Mouse (Mus musculus) forebrain, embryonic 15.5 days (tissue): Measurements from ENCODE around the gene Fbp2. TPM values are rescaled to one million over a fixed set of nuclear protein-coding genes. Genes with fewer than 3 reads are reported as not detected.

ENCODE experiments used
- ATAC-seq: fragments of 200-750 bp; cut with Nextera tagmentation; replicated peaks from 2 replicates; pipeline ENCODE4 v1.8.0; 2017; ENCODE audit warnings: mild to moderate bottlenecking, moderate TSS enrichment, moderate library complexity
- H3K27ac ChIP-seq: fragments of 300-500 bp; sonication (generic); replicated peaks from 2 replicates; pipeline ENCODE4 v1.5.1; 2015; ENCODE audit warnings: mild to moderate bottlenecking, inconsistent platforms
- H3K27me3 ChIP-seq: fragments of 300-500 bp; sonication (generic); 2 replicates; pipeline ENCODE4 v1.6.1; 2015; ENCODE audit warnings: inconsistent platforms
- H3K36me3 ChIP-seq: fragments of 300-500 bp; sonication (generic); 2 replicates; pipeline ENCODE4 v1.6.1; 2015; ENCODE audit warnings: mild to moderate bottlenecking, inconsistent platforms
- H3K4me1 ChIP-seq: fragments of 300-500 bp; sonication (generic); 2 replicates; pipeline ENCODE4 v1.6.1; 2015; ENCODE audit warnings: inconsistent platforms
- H3K4me2 ChIP-seq: fragments of 300-500 bp; sonication (generic); replicated peaks from 2 replicates; pipeline ENCODE4 v1.6.1; 2015; ENCODE audit warnings: mild to moderate bottlenecking, inconsistent platforms
- H3K4me3 ChIP-seq: fragments of 300-500 bp; sonication (generic); 2 replicates; pipeline ENCODE4 v1.5.1; 2015; ENCODE audit warnings: mild to moderate bottlenecking, inconsistent platforms
- H3K9ac ChIP-seq: fragments of 300-500 bp; sonication (generic); replicated peaks from 2 replicates; pipeline ENCODE4 v1.6.1; 2015; ENCODE audit warnings: mild to moderate bottlenecking, inconsistent platforms
- H3K9me3 ChIP-seq: fragments of 300-500 bp; sonication (generic); 2 replicates; pipeline ENCODE4 v1.6.1; 2016; ENCODE audit warnings: inconsistent platforms
- WGBS: fragments of 180-500 bp; shearing (Covaris S2); methylation state at CpG from one replicate; pipeline ENCODE4 v1.1.7; 2015; ENCODE audit warnings: mixed read lengths; 5-methylcytosine and 5-hydroxymethylcytosine counted together
- polyA plus RNA-seq: library from polyadenylated mRNA; unstranded; fragments of >200 nt; fragmentation: Nextera tagmentation; extraction: Ambion mirVana; gene quantifications from 2 replicates; pipeline ENCODE4 v1.2.1, GENCODE M21; 2015

The Fbp2 gene
- 0.18 and 0.37 TPM in 2 replicates for polyA plus RNA-seq

DNA sequence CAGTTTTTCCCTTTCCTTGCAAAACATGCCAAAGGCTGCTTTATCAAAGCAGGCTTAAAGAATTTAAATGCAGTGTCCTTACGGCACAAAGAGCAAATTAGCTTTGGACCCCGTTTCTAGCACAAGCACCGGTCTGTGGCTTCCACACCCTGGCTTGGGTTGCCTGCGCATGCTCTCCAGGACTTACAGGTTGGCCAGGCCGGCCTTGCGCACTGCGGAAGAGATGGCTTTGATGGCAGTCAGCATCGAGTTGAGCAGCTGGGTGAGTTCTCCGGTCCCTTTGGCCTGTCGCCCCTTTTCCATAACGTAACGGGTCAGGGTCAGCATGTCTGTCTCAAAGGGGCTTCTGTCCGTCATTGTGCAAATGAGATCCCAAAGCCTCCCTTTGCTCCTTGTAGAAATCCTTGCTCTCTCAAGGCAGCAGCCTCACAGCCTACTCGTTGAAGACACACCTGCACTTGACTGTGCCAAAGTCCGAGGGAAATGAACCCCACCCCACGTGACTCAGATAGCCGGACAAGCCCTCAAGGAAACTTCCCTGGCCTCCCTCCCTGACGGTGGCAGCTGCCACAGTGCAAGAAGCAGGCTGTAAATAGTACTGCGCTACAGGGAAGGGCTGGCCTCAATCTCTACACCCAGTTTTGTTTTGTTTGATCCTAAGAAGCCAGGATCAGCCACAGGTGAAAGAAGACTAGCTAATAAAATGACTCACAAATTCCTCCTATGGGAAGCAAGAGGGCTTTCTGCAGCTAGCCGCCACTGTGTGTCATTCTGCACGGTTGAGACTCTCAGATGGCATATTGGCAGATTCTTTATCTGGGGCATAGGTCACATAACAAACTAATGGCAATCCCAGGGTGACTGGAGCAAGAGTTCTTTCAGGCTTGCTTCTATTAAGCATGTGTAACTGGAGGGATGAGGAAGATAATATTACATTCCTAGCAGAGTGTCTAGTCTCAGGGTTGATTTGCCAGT is at the start of gene Fbp2:
Gene Fbp2 (minus strand): TSS at position 482 of the 975 bp plus-strand sequence.
- no peak within 1 kb of the TSS for H3K27ac ChIP-seq
- no peaks in the 10 kb centered on the region for H3K36me3 ChIP-seq
- no peak for ATAC-seq
- no peak within 1 kb of the TSS for H3K4me2 ChIP-seq
- no peaks in the 10 kb centered on the region for H3K27me3 ChIP-seq
- no peaks in the 10 kb centered on the region for H3K4me1 ChIP-seq
- no peaks in the 10 kb centered on the region for H3K9me3 ChIP-seq
- 77% methylated on average over 21 of the region's 21 CpGs for WGBS
- H3K9ac ChIP-seq, result no peak within 1 kb of the TSS
- H3K4me3 ChIP-seq, result no peak within 1 kb of the TSS

DNA sequence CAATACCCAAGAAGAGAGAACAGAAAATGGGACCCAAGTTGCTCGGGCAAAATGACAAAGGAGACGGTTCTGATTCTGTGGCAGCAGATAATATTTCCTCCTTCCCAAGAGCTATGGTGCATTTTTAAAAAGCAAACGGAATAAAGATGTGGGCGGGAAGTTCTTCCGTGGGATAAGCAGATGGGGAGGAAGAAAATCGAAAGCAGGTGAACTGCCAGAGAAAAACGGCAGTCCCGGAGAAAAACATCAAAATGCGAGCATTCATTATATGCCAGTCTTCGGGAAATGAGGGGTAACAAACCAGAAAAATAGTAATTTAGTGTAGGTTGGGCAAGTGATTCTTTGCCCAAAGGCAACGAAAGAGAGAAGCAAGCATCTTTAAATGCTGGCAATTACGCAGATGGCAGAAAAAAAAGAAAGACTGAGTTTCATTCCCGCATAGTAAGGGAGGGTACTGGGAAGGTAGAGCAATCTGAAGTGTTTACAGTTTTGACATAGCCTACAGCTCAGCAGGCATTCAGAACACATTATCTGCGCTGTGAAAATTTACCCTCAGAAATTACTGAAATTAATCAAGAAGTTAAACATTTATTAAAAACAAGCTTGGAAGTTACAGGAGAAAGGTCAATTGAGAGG is 49.4 kb upstream of the Fbp2 start:
- no peak overlapping the region; the same call in 1 of the 2 replicates for H3K4me2 ChIP-seq

DNA sequence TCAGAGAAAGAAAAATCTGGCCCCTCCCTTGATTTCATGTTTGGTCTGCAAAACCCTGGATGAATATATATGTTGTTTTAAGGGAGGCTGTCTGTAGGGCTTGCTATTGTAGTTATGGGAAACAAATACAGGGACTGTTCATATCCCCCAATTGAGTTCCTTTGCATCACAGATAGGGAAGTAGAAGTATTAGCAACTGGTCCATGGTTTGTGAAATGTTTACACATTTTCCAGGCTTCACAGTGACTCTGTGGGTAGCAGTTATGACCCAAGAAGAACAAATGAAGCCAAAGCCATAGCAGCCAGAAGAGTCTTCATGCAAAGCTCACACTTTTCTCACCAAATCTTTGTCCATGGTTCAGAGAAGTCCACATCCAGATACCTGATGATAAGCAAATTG is 42.9 kb upstream of the Fbp2 start:
- H3K4me2 ChIP-seq, result no peak overlapping the region
- no peaks in the 10 kb centered on the region for H3K27me3 ChIP-seq
- no peak for ATAC-seq
- no peak overlapping the region for H3K27ac ChIP-seq
- no peaks in the 10 kb centered on the region for H3K9me3 ChIP-seq
- no peaks in the 10 kb centered on the region for H3K36me3 ChIP-seq
- H3K4me1 ChIP-seq, result no peaks in the 10 kb centered on the region
- no peak overlapping the region for H3K9ac ChIP-seq
- H3K4me3 ChIP-seq, result no peak overlapping the region

More for the DNA sequence above, 49.4 kb upstream of the Fbp2 start:
- Histone ChIP-seq H3K27me3 (no peaks in the 10 kb centered on the region), H3K9me3 (no peaks in the 10 kb centered on the region), H3K4me1 (peaks cover 3% of the 10 kb centered on the region; the same call in 1 of the 2 replicates), H3K27ac (no peak overlapping the region), H3K9ac (no peak overlapping the region), H3K36me3 (no peaks in the 10 kb centered on the region), H3K4me3 (no peak overlapping the region)
- 73% methylated on average over 14 of the region's 14 CpGs for WGBS
- no peak for ATAC-seq

DNA sequence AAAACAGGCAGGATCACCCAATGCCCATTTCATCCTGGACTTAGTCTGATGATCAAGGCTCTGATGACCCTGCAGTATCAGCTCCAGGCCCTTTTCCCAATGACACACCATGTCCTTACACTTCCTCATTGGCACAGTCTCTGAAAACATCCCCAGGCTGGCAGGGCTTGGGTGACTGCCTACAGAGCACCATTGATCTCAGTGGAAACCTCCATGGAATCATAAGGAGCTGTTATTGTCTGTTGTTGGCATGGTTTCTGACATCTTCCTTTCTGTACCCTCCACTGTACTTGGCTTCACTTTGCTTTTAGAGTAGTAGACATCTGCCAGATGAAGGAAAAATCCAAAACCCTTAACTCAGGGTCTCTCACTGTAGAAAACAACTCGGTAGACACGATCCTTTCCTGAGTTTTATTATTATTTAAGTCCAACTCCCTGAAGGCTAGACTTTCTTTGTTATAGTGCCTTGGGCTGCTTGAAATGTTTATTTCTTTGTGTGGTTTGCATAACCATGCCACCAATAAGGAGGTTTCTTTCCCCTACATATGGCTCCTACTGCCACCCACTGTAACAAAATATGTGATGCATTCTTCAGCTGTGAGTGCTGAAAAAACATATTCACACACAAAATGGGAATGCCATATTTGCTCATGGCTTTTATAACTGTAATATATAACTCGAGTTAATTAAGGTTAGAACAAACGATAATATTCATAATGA is 39.9 kb upstream of the Fbp2 start:
- Histone ChIP-seq H3K9ac (no peak overlapping the region), H3K36me3 (no peaks in the 10 kb centered on the region), H3K27me3 (no peaks in the 10 kb centered on the region), H3K9me3 (no peaks in the 10 kb centered on the region), H3K4me3 (no peak overlapping the region), H3K4me2 (no peak overlapping the region), H3K4me1 (no peaks in the 10 kb centered on the region), H3K27ac (no peak overlapping the region)
- ATAC-seq, result no peak
- WGBS, result 81% methylated on average over 4 of the region's 4 CpGs

DNA sequence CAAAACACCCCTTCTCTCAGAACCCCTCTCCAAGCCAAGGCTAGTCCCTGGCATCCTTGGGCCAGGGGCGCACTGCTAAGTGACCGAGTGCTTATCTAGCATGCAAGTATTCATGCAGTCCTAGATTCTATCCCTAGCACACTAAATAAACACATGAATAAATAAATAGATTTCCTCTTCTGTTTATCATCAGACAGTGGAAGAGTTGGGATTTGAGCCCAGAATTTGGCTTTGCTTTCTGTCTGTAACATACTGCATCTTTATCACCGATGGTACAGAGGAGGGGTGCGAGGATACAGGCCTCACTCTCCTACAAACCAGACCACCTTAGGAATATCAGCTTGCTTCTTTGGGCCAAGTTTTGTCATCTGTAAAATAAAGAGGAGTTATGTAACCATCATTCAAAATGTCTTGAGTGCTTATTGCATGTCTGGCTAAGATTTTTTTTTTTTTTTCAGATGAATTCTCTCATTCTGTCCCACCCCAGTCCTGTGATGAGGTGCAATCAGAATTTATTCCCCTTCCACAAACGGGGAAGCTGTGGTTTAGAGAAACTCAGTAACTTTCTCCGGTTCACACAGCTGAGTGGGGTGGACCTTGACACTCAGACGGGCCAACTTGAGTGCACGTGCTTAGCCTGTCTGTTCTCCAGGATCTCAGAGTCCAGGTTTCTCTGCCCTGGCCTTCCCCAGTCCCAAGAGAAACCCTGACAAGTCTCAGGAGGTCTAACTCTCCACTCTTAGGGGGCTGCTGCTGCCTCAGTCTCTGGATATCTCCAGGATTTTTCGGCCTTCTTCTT is 35.0 kb upstream of the Fbp2 start:
- 81% methylated on average over 9 of the region's 9 CpGs for WGBS
- no peaks in the 10 kb centered on the region for H3K4me1 ChIP-seq
- H3K27ac ChIP-seq, result no peak overlapping the region
- peaks cover under 1% of the 10 kb centered on the region; the same call in 1 of the 2 replicates for H3K27me3 ChIP-seq
- no peak overlapping the region for H3K4me3 ChIP-seq
- no peaks in the 10 kb centered on the region for H3K36me3 ChIP-seq
- no peak overlapping the region for H3K4me2 ChIP-seq
- no peaks in the 10 kb centered on the region for H3K9me3 ChIP-seq
- H3K9ac ChIP-seq, result no peak overlapping the region
- ATAC-seq, result no peak

DNA sequence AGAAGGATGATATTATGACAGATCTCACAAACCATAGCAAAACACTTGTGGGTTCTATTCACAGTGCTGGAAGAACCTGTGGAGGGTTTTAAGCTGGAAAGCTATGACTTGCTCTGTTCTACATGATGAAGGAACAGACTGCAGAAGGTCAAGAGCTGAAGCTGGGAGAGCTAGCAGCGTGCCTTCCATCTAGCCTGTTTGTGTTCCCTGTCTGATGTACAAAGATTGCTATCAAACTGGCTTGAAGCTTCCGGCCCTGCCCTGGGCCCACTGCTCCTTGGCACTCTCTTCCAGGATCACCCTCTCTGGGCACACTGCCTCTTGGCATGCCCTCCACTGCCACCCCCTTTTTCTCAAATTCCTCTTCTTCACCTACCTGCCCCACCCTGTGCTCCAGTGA is 31.1 kb upstream of the Fbp2 start:
- no peak overlapping the region for H3K4me3 ChIP-seq
- peaks cover 4% of the 10 kb centered on the region; the same call in 1 of the 2 replicates for H3K4me1 ChIP-seq
- peaks cover 20% of the 10 kb centered on the region for H3K27me3 ChIP-seq
- no peak for ATAC-seq
- WGBS, result 83% methylated on average over 2 of the region's 2 CpGs
- no peak overlapping the region for H3K9ac ChIP-seq
- H3K9me3 ChIP-seq, result no peaks in the 10 kb centered on the region
- H3K27ac ChIP-seq, result no peak overlapping the region
- no peaks in the 10 kb centered on the region for H3K36me3 ChIP-seq
- no peak overlapping the region for H3K4me2 ChIP-seq

DNA sequence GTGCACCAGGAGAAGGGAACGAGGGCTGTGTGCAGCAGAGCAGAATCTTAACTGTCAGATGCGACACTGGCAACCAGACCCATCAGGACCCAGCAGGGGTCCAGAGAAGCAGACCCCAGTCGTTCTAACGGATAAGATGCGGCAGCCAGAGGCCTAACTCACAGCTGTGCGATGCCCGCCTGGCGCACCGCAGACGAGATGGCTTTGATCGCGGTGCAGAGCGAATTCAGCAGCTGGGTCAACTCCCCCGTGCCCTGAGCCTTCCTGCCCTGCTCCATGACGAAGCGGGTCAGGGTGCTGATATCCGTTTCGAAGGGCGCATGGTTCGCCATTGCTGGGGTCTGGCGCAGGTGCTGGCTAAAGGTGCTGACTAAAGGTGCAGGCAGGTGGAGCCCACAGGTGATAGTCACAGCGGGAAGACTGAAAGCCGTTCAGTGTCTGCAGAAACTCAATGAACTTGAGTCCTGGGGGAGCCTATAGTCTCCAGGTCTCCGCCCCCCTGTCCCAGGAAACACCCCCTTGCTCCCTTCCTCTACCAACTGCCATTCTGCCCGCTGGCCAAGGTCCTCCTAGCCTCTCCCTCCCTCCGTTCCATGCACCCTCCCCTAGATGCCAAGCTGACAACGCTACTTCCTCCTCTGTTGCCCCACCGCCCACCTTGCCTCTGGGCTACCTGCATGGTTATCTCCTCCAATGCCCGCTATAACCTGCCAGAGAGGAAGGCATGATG is 29.7 kb upstream of the Fbp2 start, which contains the start of gene Fbp1:
Gene Fbp1 (minus strand): TSS at position 571 of the 730 bp plus-strand sequence.
- Histone ChIP-seq H3K27me3 (peaks cover 20% of the 10 kb centered on the region), H3K27ac (no peak within 1 kb of the TSS), H3K4me1 (peaks cover 4% of the 10 kb centered on the region; the same call in 1 of the 2 replicates), H3K4me2 (peak within 1 kb of the TSS; percentile 35), H3K9me3 (no peaks in the 10 kb centered on the region), H3K9ac (no peak within 1 kb of the TSS), H3K4me3 (peak within 1 kb of the TSS; percentile 20; the same call in 1 of the 2 replicates), H3K36me3 (no peaks in the 10 kb centered on the region)
- ATAC-seq, result no peak
- 5% methylated on average over 29 of the region's 29 CpGs for WGBS

DNA sequence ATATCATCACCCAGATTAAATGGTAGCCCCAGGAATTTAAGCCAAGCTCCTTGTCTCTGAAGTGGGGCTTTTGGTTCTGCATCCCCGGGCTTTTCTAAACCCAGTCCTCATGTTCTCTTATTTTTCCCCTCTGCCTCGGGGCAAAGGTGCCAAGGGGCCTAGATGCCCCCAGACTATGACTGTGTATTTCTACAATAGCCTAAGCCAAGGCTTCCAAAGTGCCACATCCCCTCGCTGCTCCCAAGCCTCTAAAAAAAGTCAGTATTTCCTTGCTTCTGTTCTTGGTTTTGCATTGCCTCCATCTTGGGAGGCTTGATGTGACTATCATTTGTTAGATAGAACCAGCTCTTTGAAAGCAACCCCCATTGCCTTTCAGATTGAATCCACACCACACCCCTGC is 26.3 kb upstream of the Fbp2 start:
- H3K27ac ChIP-seq, result no peak overlapping the region
- peaks cover 20% of the 10 kb centered on the region for H3K27me3 ChIP-seq
- no peaks in the 10 kb centered on the region for H3K36me3 ChIP-seq
- no peak overlapping the region for H3K9ac ChIP-seq
- no peak overlapping the region for H3K4me2 ChIP-seq
- peaks cover 4% of the 10 kb centered on the region; the same call in 1 of the 2 replicates for H3K4me1 ChIP-seq
- 85% methylated on average over 3 of the region's 3 CpGs for WGBS
- no peak for ATAC-seq
- no peaks in the 10 kb centered on the region for H3K9me3 ChIP-seq
- no peak overlapping the region for H3K4me3 ChIP-seq

DNA sequence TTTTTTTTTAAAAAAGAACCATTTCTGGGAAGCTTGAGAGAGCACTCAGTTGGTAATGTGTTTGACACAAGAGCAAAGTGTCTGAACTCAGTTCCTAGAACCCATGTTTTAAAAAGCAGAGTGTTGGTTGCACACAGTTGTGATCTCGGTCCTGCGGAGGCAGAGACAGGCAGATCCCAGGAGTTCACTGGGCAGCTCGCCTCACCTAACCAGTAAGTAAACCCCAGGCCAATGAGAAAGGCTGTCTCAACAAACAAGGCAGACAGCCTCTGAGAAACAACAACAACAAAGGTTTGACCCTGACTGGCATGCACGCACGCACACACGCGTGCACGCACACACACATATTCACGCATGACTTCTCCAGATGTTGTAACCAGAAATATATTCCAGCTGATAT is 25.7 kb upstream of the Fbp2 start:
- H3K9ac ChIP-seq, result no peak overlapping the region

DNA sequence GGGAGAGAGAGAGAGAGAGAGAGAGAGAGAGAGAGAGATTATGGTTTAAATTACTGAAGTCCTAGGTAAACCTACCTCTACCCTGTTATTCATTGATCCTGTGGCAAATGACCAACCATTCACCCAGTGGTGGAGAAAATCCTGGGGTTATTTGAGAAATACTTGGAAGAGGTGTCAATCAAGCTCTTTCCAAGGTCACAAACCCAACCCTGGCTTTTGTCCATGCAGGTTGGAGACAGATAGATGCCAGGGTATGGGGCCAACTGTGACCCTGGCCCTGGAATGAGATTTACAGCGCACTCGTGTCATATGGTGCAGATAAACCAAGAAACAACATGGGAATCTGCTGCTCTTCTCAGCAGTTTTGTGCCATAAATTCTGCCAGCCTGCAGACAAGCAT is 25.2 kb upstream of the Fbp2 start:
- Histone ChIP-seq H3K27me3 (peaks cover 20% of the 10 kb centered on the region), H3K4me3 (no peak overlapping the region), H3K27ac (no peak overlapping the region), H3K9me3 (no peaks in the 10 kb centered on the region), H3K9ac (no peak overlapping the region), H3K4me1 (peaks cover 4% of the 10 kb centered on the region; the same call in 1 of the 2 replicates), H3K36me3 (no peaks in the 10 kb centered on the region), H3K4me2 (no peak overlapping the region)
- 77% methylated on average over 2 of the region's 2 CpGs for WGBS
- ATAC-seq, result no peak

More for the DNA sequence above, 25.7 kb upstream of the Fbp2 start:
- no peak overlapping the region for H3K4me3 ChIP-seq
- no peaks in the 10 kb centered on the region for H3K36me3 ChIP-seq
- H3K4me1 ChIP-seq, result peaks cover 4% of the 10 kb centered on the region; the same call in 1 of the 2 replicates
- no peak overlapping the region for H3K27ac ChIP-seq
- WGBS, result 92% methylated on average over 9 of the region's 9 CpGs
- no peak for ATAC-seq
- H3K27me3 ChIP-seq, result peaks cover 20% of the 10 kb centered on the region
- H3K9me3 ChIP-seq, result no peaks in the 10 kb centered on the region
- no peak overlapping the region for H3K4me2 ChIP-seq

DNA sequence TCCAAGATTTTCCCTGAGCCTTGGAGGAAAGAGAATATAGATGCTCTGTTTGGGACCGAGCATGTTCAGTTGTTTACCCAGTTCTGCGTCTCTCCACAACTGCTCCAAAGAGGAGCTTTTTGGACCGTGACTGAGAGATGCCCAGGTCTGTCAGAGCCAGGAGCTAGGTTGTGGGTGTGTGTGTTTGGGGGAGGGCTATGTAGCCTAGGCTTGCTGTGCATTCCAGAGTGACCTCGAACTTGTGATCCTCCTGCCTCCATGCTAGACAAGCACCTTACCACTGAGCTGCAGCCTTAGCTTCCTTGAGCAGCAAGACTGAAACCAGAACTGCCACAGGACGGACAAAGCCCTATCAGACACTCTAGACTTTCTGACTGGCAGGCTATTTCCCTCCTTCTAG is 24.6 kb upstream of the Fbp2 start:
- no peak for ATAC-seq
- WGBS, result 94% methylated on average over 5 of the region's 5 CpGs
- no peak overlapping the region for H3K4me2 ChIP-seq
- no peaks in the 10 kb centered on the region for H3K9me3 ChIP-seq
- H3K4me3 ChIP-seq, result no peak overlapping the region
- H3K27ac ChIP-seq, result no peak overlapping the region
- no peaks in the 10 kb centered on the region for H3K36me3 ChIP-seq
- peaks cover 4% of the 10 kb centered on the region; the same call in 1 of the 2 replicates for H3K4me1 ChIP-seq
- H3K9ac ChIP-seq, result no peak overlapping the region
- H3K27me3 ChIP-seq, result peaks cover 15% of the 10 kb centered on the region
